Comparison of ENCODE assay signal across 18 mouse cellular contexts in genomic region chr11:61571225-61571624, GRCm38 (mm10). TPM values are rescaled to one million over a fixed set of nuclear protein-coding genes. Genes with fewer than 3 reads are reported as not detected.
DNase-seq lines count a peak whose midpoint lies in the region; ATAC-seq and TF ChIP-seq lines count a peak whose summit lies in the region.
"Had no signal": no experiment of that assay in that cellular context is flagged by ENCODE, and none has a peak within 500 bp of the region (broad histone marks: within the 10 kb centered on the region; RNA-seq: fewer than 3 reads in every experiment).

No protein-coding gene starts in this region.

- WGBS in limb, embryonic 14.5 days = 89% methylated on average over 3 of the region's 3 CpGs
- WGBS in limb, embryonic 10.5 days = 92% methylated on average over 3 of the region's 3 CpGs

- 0 out of 2 replicates have a peak, but pooled peaks cover 5% of the 10 kb centered on the region for H3K4me1 ChIP-seq in limb, embryonic 14.5 days (ENCODE audit: control insufficient read depth, insufficient read depth, low read length)
- no peaks in the 10 kb centered on the region for H3K4me1 ChIP-seq in limb, embryonic 10.5 days

- DNase-seq in limb, embryonic 14.5 days (ENCODE audit: low spot score) = peak; percentile 8
- no peak for DNase-seq in limb, embryonic 10.5 days (ENCODE audit: low spot score)
- DNase-seq in urinary bladder, postnatal 36 days (ENCODE audit: low spot score in 2 of 2) = peak; percentile 41 to 57
- DNase-seq in urinary bladder, postnatal 25 days (ENCODE audit: low spot score) = no peak
- DNase-seq in gonadal fat pad, adult 2 months (ENCODE audit: low read depth) = peak; percentile 60
- DNase-seq in cerebellum, adult 11 months = no peak
- DNase-seq in adipocyte (ENCODE audit: low spot score) = no peak
- DNase-seq: adrenal gland, postnatal 10 days; cerebellum, adult 18-20 months; cerebellum, adult 9-11 months; cerebellum, postnatal 36 days; gastrocnemius, postnatal 14 days; heart, postnatal 36 days had no signal

- no peaks in the 10 kb centered on the region for H3K9me3 ChIP-seq in limb, embryonic 14.5 days (ENCODE audit: control insufficient read depth, low read length)
- no peaks in the 10 kb centered on the region for H3K9me3 ChIP-seq in limb, embryonic 10.5 days (replicated peaks)
- H3K9me3 ChIP-seq: forebrain, embryonic 15.5 days; G1E; hindbrain, embryonic 15.5 days had no signal

- H3K4me3 ChIP-seq in limb, embryonic 14.5 days (replicated peaks; ENCODE audit: low read length) = no peak overlapping the region
- H3K4me3 ChIP-seq in limb, embryonic 10.5 days = no peak overlapping the region
- H3K4me3 ChIP-seq: erythroblast, embryonic 14.5 days; forebrain, embryonic 15.5 days; heart, embryonic 13.5 days; hindbrain, embryonic 15.5 days had no signal

- H3K27me3 ChIP-seq in limb, embryonic 14.5 days (ENCODE audit: control insufficient read depth, insufficient read depth, low read length) = no peaks in the 10 kb centered on the region
- no peaks in the 10 kb centered on the region for H3K27me3 ChIP-seq in limb, embryonic 10.5 days (ENCODE audit: low read depth, poor library complexity, severe bottlenecking)
- H3K27me3 ChIP-seq: forebrain, embryonic 15.5 days; heart, embryonic 13.5 days; hindbrain, embryonic 15.5 days had no signal

- H3K9ac ChIP-seq in limb, embryonic 14.5 days (ENCODE audit: low read depth, low read length, severe bottlenecking) = no peak overlapping the region
- H3K9ac ChIP-seq: forebrain, embryonic 15.5 days; heart, embryonic 13.5 days; hindbrain, embryonic 15.5 days had no signal

- H3K27ac ChIP-seq in limb, embryonic 14.5 days (replicated peaks; ENCODE audit: low read depth, low read length) = no peak overlapping the region
- no peak overlapping the region for H3K27ac ChIP-seq in limb, embryonic 10.5 days
- H3K27ac ChIP-seq: forebrain, embryonic 15.5 days; heart, embryonic 13.5 days; hindbrain, embryonic 15.5 days had no signal

- no peak for ATAC-seq in limb, embryonic 14.5 days (ENCODE audit: low FRiP score, low read depth)
- ATAC-seq: forebrain, embryonic 15.5 days had no signal

- H3K36me3 ChIP-seq in limb, embryonic 14.5 days (ENCODE audit: control insufficient read depth, insufficient read depth, low read length) = no peaks in the 10 kb centered on the region
- H3K36me3 ChIP-seq in limb, embryonic 10.5 days = peaks cover 12% of the 10 kb centered on the region
- H3K36me3 ChIP-seq: forebrain, embryonic 15.5 days; G1E; hindbrain, embryonic 15.5 days had no signal

- no peak for TF ChIP-seq POLR2A in limb, embryonic 14.5 days (IDR thresholded peaks at IDR 0.05; ENCODE audit: borderline replicate concordance, extremely low read depth, insufficient read depth, insufficient read length)

- no peak overlapping the region for H3K4me2 ChIP-seq in limb, embryonic 14.5 days (replicated peaks; ENCODE audit: low read depth, low read length, severe bottlenecking)
- H3K4me2 ChIP-seq: forebrain, embryonic 15.5 days; heart, embryonic 13.5 days; hindbrain, embryonic 15.5 days had no signal

RNA-seq across cellular contexts. Expression of gene Epn2, which starts 8.3 kb away (rescaled TPM):
- 35.1 and 40.6 TPM in 2 replicates for polyA plus RNA-seq in limb, embryonic 14.5 days (2012; rRNA removed)
- 31.1 and 39.8 TPM in 2 replicates for polyA plus RNA-seq in limb, embryonic 14.5 days (2014; fragmentation: Nextera tagmentation; extraction: Ambion mirVana)
- 20.3 and 24.1 TPM in 2 replicates for polyA plus RNA-seq in limb, embryonic 10.5 days (2016; fragmentation: Nextera tagmentation; extraction: Ambion mirVana)
- polyA plus RNA-seq in gonadal fat pad, adult 2 months (2012; rRNA removed) = 38.7 and 44.7 TPM in 2 replicates
- polyA plus RNA-seq: erythroblast, embryonic 14.5 days had no signal

Comparison
In these comparisons a context has a peak if more than half of its experiments do, and no peak if none do; other contexts are left out.
1. DNase-seq: peak in limb, embryonic 14.5 days (single experiment), urinary bladder, postnatal 36 days (2 of 2) and gonadal fat pad, adult 2 months (single experiment); none in limb, embryonic 10.5 days (single experiment), urinary bladder, postnatal 25 days (single experiment), cerebellum, adult 11 months (single experiment) and adipocyte (single experiment).